Mouse (Mus musculus) CD4-positive, CD25-positive, alpha-beta regulatory T cell, adult 4 months (primary cell): ENCODE results near the gene Slit3. TPM values are rescaled to one million over a fixed set of nuclear protein-coding genes. Genes with fewer than 3 reads are reported as not detected.

Source experiments
- ATAC-seq: one replicate; pipeline ENCODE4 v1.8.0; 2017
- polyA plus RNA-seq, 2 experiments: library from polyadenylated mRNA; unstranded; fragments of 100-300 nt; shearing (Covaris generic); gene quantifications; one replicate each; pipeline ENCODE4 v1.2.1; 2017

The Slit3 gene
- polyA plus RNA-seq, 2 experiments from 2014 or later = not detected

DNA sequence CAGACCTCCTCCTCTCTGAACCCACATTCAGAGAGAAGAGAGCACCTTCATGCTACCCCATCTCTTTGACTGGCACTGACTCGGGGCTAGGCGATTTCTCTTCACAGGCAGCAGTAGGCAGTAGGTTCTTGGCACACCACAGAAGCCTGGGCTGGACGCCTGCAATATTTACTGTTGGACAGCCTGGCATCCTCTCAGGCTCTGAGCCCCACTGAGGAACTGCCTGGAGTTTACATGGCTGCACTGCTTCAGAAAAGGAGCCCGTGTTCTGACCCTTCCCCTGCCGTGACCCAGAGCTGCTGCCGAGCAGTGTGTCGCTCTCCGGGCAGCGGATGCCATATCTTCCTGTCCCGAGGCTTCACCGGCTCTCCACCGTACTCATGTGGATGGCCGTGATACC is 583.4 kb downstream of the Slit3 start:
- no peak for ATAC-seq

DNA sequence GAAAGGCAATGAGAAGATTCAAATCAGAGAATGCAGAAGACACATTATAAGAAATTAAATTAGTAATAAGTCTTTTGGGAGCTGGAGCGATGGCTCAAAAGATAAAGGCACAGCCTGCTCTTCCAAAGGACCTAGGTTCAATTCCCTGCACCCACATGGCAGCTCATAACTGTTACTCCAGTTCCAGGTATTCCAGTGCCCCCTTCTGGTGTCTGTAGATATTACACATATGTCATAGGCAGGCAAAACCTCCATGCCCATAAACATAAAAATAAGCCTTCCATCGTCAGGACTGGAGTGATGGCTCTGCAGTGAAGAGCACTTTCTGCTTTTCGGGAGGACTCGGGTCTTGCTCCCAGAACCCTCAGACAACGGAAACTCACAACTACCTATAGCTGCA is 583.9 kb downstream of the Slit3 start:
- ATAC-seq = no peak

GRCm38 (mm10) chr11:35707431-35707830 is 586.4 kb downstream of the Slit3 start:
- ATAC-seq = no peak

DNA sequence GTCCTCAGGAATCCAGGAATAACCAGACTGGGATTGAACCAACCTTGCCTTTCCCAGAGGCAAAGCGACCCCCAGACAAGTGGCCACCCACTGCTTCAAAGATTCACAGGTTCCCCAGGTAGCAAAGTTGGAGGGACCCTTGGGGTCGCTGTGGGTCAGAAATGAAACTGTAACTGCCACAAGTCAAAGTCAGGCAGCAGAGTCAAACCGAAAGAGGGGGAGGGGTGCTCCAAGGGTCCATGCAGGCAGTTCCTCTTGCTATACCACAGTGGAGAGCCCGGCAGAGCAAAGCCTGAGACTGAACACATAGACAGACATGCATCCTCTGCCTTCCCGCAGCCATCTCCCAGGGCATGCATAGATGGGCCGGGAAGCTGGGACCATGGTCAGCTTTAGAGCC is 590.3 kb downstream of the Slit3 start:
- no peak for ATAC-seq

- ATAC-seq = no peak
These were observed 597.9 kb downstream of the Slit3 start for GRCm38 (mm10) chr11:35718881-35719280.

- no peak for ATAC-seq
These were observed 602.9 kb downstream of the Slit3 start for GRCm38 (mm10) chr11:35723876-35724275.

- ATAC-seq = no peak
These were observed 605.4 kb downstream of the Slit3 start for GRCm38 (mm10) chr11:35726341-35726846.

- ATAC-seq = no peak
These were observed 607.2 kb downstream of the Slit3 start for GRCm38 (mm10) chr11:35728200-35728599.

DNA sequence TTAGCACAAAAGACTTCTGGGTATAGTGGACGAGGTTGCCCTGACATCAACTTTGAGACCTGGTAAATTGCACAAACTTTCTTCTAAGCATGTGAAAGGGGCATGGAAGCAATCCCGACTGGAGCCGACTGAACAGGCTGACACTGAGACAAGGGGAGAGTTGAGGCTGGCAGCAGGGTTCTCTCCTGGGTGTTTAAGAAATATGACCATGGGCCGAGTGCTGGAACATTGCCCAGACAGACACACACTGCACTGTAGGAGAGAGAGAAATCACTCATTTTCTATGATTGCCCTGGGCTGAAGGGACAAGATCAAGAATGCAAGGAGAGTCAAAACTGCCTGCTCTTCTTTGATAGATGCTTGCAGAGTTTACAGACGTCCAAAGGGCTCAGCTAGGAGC is 608.2 kb downstream of the Slit3 start:
- no peak for ATAC-seq

- no peak for ATAC-seq
These were observed 611.3 kb downstream of the Slit3 start for GRCm38 (mm10) chr11:35732366-35732765.

DNA sequence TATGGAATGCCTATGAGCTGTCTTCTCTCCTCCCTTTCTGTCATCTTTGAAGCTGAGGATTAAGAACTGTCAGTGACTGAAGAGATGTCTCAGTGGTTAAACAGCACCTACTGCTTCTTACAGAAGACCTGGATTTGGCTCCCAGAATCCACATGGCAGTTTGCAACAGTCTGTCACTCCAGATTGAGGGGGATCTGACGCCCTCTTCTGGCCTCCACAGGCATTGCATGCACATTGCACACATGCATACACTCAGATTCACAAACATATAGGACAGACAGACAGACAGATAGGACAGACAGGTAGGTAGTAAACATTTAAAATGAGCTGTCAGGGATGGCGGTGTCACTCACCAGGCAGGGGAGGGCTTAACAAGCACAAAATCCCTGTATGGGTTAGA is 615.8 kb downstream of the Slit3 start:
- no peak for ATAC-seq

DNA sequence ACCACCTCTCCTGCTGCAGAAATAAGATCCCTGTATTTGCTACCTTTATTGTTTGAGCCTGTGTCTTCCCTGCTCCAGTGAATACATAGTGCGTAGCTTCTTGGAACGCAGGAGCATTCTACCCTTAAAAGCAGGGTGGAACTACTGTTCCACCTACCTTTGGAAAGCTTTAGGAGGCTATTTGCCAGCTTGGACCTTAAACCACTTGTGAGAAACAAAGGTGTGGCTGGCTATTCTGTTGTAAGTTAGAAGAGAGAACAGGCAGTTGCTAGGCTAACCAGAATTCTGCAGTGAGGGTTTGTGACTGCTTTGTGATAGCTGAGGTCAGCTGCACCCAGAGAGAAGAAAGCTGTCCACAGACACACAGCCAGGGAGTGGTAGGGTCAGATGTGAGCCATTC is 616.2 kb downstream of the Slit3 start:
- ATAC-seq = no peak

DNA sequence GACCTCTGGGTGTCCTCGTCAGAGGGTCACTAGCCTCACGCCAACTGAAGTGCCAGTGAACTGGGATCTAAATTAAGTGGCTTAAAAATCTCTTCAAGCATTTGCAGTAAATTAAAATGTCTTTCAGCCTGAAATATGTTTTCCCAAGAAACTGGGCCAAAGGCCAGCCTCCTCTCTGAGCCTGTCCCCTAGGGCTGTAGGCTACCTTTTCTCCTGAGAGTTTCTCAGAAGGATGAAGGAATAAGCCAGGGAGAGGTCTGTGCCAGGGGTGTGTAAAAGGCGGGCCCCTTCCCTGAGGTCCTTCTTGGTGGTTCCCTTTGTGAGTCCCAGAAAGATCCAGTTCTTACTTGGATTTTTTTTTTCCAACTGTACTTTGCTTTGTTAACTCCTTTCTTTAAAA is 617.1 kb downstream of the Slit3 start:
- ATAC-seq = no peak

DNA sequence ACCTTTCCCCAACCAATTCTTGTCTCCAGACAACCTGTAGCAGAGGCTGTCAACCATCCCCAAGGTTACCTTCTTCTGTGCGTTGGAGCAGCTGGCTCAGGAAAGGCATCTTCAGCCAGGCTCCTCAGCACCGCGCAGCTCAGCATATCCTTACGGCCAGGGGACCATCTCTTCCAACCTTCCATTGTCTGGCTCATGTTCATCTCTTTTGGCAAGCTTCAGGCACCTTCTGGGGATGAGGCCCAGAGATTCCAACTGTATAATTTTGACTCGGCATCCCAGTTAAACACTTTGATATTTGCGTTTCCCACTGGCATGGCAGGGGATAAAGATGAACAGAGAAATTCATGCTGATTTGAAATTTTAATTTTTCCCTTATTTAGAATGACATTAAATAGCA is 622.6 kb downstream of the Slit3 start:
- ATAC-seq = no peak

GRCm38 (mm10) chr11:35744571-35744970 is 623.5 kb downstream of the Slit3 start:
- no peak for ATAC-seq

DNA sequence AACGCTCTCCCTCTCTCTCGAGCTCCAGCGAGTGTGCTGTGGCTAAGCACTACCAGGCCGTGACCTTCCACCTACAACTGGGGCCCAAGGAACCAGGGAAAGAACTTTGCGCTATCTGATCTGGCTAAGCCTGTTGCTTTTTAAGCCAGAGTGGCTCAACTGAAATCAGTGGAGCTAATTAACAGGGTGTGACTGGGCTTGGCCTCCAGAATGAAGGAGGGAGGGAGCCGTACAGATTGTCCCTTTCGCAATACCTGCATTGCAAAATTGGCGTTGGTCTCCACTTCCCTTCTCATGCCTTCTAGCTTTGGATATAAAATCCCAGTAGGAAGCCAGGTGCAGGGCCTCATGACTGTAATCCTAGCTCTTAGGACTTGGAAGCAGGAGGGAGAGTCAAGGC is 629.6 kb downstream of the Slit3 start:
- ATAC-seq = no peak

- ATAC-seq = no peak
These were observed 633.9 kb downstream of the Slit3 start for GRCm38 (mm10) chr11:35754906-35755418.

GRCm38 (mm10) chr11:35755546-35755945 is 634.5 kb downstream of the Slit3 start:
- no peak for ATAC-seq

DNA sequence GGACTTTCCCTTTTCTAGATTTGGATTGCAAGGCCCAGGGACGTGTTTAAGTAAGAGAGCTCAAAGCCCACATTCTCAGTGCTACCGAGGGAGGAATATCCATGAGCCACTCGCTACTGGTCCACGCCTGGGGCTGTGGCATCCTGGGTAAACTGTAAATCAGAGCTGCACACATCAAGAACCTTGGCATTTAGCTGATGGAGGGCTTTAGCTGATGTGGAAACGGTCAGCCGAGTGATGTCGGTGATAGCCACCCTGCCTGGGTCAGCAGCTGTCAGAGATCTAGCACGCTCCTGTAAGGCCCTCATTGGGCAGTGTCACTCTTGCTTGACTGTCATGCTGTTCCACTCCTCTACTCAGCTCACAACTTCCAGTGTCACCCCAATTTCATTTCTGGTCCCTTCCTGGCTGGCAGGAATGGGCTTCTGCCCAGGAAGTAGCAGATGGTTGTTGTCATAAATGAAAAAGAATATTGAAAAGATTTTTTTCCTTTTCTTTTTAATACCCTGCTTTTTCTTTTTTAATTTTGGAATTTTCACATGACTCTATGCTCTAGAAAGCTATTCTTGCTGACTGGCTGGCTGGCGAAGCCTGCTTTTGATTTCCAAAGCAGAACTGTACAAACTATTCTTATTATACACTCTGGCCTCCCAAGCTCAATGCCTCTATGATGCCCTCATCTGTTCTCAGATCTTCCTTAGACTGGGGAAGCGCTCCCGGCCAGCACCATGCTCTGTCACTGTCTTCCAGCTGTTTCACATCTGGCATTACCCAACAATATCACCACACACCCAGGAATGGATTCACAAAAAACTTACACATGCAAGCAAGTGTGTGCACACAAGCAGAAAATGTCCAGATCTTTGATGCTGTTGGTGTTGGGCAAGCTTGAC is 635.6 kb downstream of the Slit3 start:
- ATAC-seq = no peak
